Mouse (Mus musculus) midbrain, embryonic 14.5 days (tissue): ENCODE measurements at regions not wholly inside any gene's neighbourhood (a gene's known extent, or its start where the extent isn't known, plus 50 kb on each side); places are given as distances from the start of the nearest gene placed in this dataset.

Experiments used
- ATAC-seq: fragments of 200-750 bp; cut with Nextera tagmentation; 2 replicates; pipeline ENCODE4 v1.8.0; 2017; ENCODE audit warnings: moderate number of reproducible peaks, moderate library complexity; ENCODE audit not compliant: low FRiP score, low TSS enrichment
- DNase-seq: peaks from one replicate; pipeline ENCODE4 v3.0.0-alpha.2; 2015
- H3K27ac ChIP-seq: fragments of 300-500 bp; sonication (generic); replicated peaks from 2 replicates; pipeline ENCODE4 v1.5.1; 2014; ENCODE audit warnings: mild to moderate bottlenecking, low read depth, low read length, moderate library complexity
- H3K27me3 ChIP-seq: fragments of 300-500 bp; sonication (generic); 2 replicates; pipeline ENCODE4 v1.6.1; 2014; ENCODE audit warnings: low read length, control low read depth, mixed read lengths; ENCODE audit not compliant: control insufficient read depth, insufficient read depth
- H3K36me3 ChIP-seq: fragments of 300-500 bp; sonication (generic); 2 replicates; pipeline ENCODE4 v1.6.1; 2014; ENCODE audit warnings: low read length, control low read depth; ENCODE audit not compliant: control insufficient read depth, insufficient read depth
- H3K4me1 ChIP-seq: fragments of 300-500 bp; sonication (generic); 2 replicates; pipeline ENCODE4 v1.6.1; 2014; ENCODE audit warnings: mild to moderate bottlenecking, antibody characterized with exemption, low read length, control low read depth; ENCODE audit not compliant: control insufficient read depth, insufficient read depth
- H3K4me2 ChIP-seq: fragments of 300-500 bp; sonication (generic); 2 replicates; pipeline ENCODE4 v1.6.1; 2014; ENCODE audit warnings: mild to moderate bottlenecking, low read length, moderate library complexity
- H3K4me3 ChIP-seq: fragments of 300-500 bp; sonication (generic); replicated peaks from 2 replicates; pipeline ENCODE4 v1.5.1; 2014; ENCODE audit warnings: low read depth, low read length
- H3K9ac ChIP-seq: fragments of 300-500 bp; sonication (generic); replicated peaks from 2 replicates; pipeline ENCODE4 v1.6.1; 2014; ENCODE audit warnings: mild to moderate bottlenecking, low read length, moderate library complexity
- H3K9me3 ChIP-seq: fragments of 300-500 bp; sonication (generic); 2 replicates; pipeline ENCODE4 v1.6.1; 2016; ENCODE audit warnings: low read length, control low read depth, mixed read lengths; ENCODE audit not compliant: control insufficient read depth
- WGBS: fragments of 180-500 bp; shearing (Covaris S2); extraction: QIAGEN DNeasy Blood & Tissue Kit; methylation state at CpG from one replicate; pipeline ENCODE4 v1.1.7; 2014; 5-methylcytosine and 5-hydroxymethylcytosine counted together

- DNase-seq: peak; percentile 41
- no peaks in the 10 kb centered on the region for H3K36me3 ChIP-seq
- no peak overlapping the region for H3K4me2 ChIP-seq
- H3K27me3 ChIP-seq: no peaks in the 10 kb centered on the region
- H3K27ac ChIP-seq: peak overlapping the region; percentile 22; the same call in 1 of the 2 replicates
- peaks cover 5% of the 10 kb centered on the region; the same call in 1 of the 2 replicates for H3K4me1 ChIP-seq
- H3K4me3 ChIP-seq: no peak overlapping the region
- ATAC-seq: no peak
- WGBS: 16% methylated on average over 1 of the region's 1 CpGs
- H3K9ac ChIP-seq: no peak overlapping the region
- H3K9me3 ChIP-seq: no peaks in the 10 kb centered on the region
These were observed 464.2 kb upstream of the Gulo start for GRCm38 (mm10) chr14:66473251-66473550.

DNA sequence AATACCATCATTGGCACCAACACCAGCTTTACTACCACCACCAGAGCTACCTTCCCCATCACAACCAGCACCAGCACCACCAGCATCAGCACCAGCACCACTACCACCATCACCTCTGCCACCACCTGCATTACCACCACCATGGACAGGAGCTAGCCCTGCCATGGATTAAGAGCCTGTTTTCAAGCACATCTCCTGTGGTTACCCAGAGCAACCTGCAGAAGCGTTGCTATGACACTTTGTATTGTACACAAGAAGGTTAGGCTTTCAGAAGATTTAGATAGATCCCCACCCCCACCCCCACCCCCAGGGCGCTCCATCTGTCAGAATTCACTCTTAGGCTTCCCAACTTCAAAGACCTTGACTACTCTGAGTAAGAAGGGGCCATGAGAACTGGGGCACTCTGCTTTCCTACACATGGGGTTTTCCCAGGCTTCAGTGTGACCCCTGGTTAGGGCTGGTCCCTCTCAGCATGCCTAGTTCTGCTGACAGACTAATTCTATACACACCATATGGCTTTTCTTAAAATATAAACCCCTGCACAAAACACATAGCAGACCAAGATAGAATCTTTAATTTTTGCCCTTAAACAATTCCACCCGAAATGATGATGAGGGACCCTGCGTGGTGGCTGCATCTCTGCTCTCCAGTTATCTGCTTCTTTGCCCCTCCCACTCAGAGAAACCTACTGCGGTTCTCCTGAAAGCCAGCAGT, 463.7 kb upstream of the Gulo start:
- ATAC-seq: no peak

DNA sequence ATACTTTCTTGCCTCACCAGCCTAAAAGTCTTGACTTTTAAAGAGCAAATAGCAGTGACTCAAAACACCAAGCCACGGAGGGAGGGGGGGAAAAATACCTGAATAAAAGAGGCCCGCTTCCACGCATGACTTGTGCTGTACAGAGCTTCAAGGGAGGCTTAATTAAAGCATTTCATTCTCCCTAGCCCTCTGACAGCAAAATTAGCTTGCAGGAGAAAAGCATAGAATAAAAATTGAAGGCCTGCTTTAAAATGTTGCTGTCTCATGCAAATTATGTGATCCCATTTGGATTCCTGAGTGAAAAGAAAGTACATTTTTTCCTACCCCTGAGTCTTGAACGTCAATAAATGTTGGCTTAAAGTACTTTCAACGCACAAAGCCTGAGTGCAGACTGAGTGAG, 453.1 kb upstream of the Gulo start:
- Histone ChIP-seq H3K4me1 (0 out of 2 replicates have a peak, but pooled peaks cover 2% of the 10 kb centered on the region), H3K27me3 (no peaks in the 10 kb centered on the region), H3K4me3 (no peak overlapping the region), H3K27ac (no peak overlapping the region), H3K9ac (no peak overlapping the region), H3K9me3 (no peaks in the 10 kb centered on the region), H3K36me3 (no peaks in the 10 kb centered on the region), H3K4me2 (no peak overlapping the region)
- WGBS: 54% methylated on average over 5 of the region's 5 CpGs
- no peak for ATAC-seq
- no peak for DNase-seq

More for the DNA sequence above, 463.7 kb upstream of the Gulo start:
- DNase-seq: no peak
- 32% methylated on average over 5 of the region's 5 CpGs for WGBS
- no peaks in the 10 kb centered on the region for H3K9me3 ChIP-seq
- H3K36me3 ChIP-seq: no peaks in the 10 kb centered on the region
- H3K4me2 ChIP-seq: no peak overlapping the region
- H3K27me3 ChIP-seq: no peaks in the 10 kb centered on the region
- no peak overlapping the region for H3K9ac ChIP-seq
- 0 out of 2 replicates have a peak, but pooled peaks cover 5% of the 10 kb centered on the region for H3K4me1 ChIP-seq
- H3K27ac ChIP-seq: peak overlapping the region; percentile 22; the same call in 1 of the 2 replicates
- no peak overlapping the region for H3K4me3 ChIP-seq

DNA sequence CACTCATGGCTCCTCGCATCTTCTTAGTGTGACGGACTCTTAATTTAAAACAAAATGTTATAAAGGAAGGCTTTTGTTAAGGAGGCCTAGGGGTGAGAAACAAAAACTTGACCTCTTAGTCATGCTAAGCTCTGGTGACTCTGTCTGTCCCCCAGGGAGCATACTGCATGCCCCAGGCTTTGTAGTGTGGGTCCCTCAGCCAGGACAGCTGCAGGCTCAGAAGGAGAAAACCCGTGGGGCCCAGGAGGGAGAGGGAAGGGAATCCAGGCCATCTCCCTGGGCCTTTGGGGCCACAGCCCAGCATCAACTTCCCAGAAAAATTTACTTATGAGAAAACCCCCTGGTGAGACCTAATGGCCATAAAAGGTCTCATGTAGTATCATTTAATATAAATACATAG, 451.8 kb upstream of the Gulo start:
- Histone ChIP-seq H3K9me3 (no peaks in the 10 kb centered on the region), H3K9ac (no peak overlapping the region), H3K4me1 (0 out of 2 replicates have a peak, but pooled peaks cover 2% of the 10 kb centered on the region), H3K4me2 (no peak overlapping the region), H3K36me3 (no peaks in the 10 kb centered on the region), H3K27ac (no peak overlapping the region), H3K27me3 (no peaks in the 10 kb centered on the region), H3K4me3 (no peak overlapping the region)
- DNase-seq: peak; percentile 18
- WGBS: 16% methylated on average over 3 of the region's 3 CpGs
- no peak for ATAC-seq

- Histone ChIP-seq H3K9me3 (no peaks in the 10 kb centered on the region), H3K36me3 (no peaks in the 10 kb centered on the region), H3K27me3 (no peaks in the 10 kb centered on the region), H3K9ac (no peak overlapping the region), H3K27ac (no peak overlapping the region), H3K4me2 (no peak overlapping the region), H3K4me3 (no peak overlapping the region), H3K4me1 (0 out of 2 replicates have a peak, but pooled peaks cover 2% of the 10 kb centered on the region)
- ATAC-seq (no peak), DNase-seq (no peak)
- 97% methylated on average over 4 of the region's 4 CpGs for WGBS
These were observed 449.7 kb upstream of the Gulo start for GRCm38 (mm10) chr14:66458696-66459095.

DNA sequence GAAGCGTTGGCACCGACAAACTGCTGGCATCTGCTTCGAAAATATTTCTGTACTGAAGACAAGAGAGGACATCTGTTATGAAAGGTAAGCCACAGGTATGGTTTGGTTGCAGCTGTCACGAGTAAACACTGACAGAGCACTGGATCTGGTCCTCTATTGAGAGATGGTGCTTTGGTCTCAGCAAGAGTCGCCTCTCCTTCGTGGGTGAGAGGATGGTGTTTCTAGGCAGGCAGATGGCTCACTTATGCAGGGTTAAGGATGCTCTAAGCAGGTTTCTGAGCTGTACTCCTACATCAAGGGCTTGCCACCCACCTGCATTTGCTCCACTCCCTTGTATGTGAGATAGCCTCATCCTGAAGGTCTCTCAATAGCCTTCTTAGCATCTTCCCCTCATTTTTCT, 448.3 kb upstream of the Gulo start:
- no peak overlapping the region for H3K4me2 ChIP-seq

DNA sequence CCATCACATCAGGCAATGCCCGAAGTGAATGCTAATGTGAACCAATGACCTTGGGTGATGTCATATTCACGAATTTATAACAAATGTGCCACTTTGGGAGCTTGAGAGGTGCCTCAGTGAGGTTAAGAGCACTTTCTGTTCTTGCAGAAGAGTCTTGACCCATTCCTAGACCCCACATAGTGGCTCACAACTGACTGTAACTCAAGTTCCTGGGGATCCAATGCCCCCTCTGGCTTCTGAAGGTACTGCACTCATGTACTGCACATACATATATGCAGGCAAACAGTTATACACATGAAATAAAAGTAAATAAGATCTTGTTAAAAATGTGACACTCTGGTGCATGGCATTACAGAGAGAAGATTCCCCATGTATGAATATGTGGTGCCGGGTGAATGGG, 443.8 kb upstream of the Gulo start:
- 92% methylated on average over 3 of the region's 3 CpGs for WGBS

More for the DNA sequence above, 448.3 kb upstream of the Gulo start:
- H3K4me3 ChIP-seq: no peak overlapping the region
- no peak overlapping the region for H3K27ac ChIP-seq
- no peak overlapping the region for H3K9ac ChIP-seq
- DNase-seq (no peak), ATAC-seq (no peak)
- 0 out of 2 replicates have a peak, but pooled peaks cover 2% of the 10 kb centered on the region for H3K9me3 ChIP-seq
- H3K36me3 ChIP-seq: no peaks in the 10 kb centered on the region
- H3K27me3 ChIP-seq: no peaks in the 10 kb centered on the region
- H3K4me1 ChIP-seq: 0 out of 2 replicates have a peak, but pooled peaks cover 2% of the 10 kb centered on the region
- WGBS: 88% methylated on average over 6 of the region's 6 CpGs

GRCm38 (mm10) chr14:66450351-66450750, 441.3 kb upstream of the Gulo start:
- Histone ChIP-seq H3K27ac (no peak overlapping the region), H3K27me3 (no peaks in the 10 kb centered on the region), H3K4me1 (no peaks in the 10 kb centered on the region), H3K4me2 (peak overlapping the region; percentile 15; the same call in 1 of the 2 replicates), H3K9me3 (0 out of 2 replicates have a peak, but pooled peaks cover 3% of the 10 kb centered on the region), H3K36me3 (no peaks in the 10 kb centered on the region), H3K9ac (no peak overlapping the region), H3K4me3 (no peak overlapping the region)
- WGBS: 45% methylated on average over 10 of the region's 10 CpGs
- DNase-seq: no peak
- ATAC-seq: no peak

More for the DNA sequence above, 443.8 kb upstream of the Gulo start:
- no peaks in the 10 kb centered on the region for H3K36me3 ChIP-seq
- no peak overlapping the region for H3K4me2 ChIP-seq
- ATAC-seq (no peak), DNase-seq (no peak)
- H3K4me3 ChIP-seq: no peak overlapping the region
- 0 out of 2 replicates have a peak, but pooled peaks cover 3% of the 10 kb centered on the region for H3K9me3 ChIP-seq
- no peak overlapping the region for H3K27ac ChIP-seq
- no peaks in the 10 kb centered on the region for H3K27me3 ChIP-seq
- H3K9ac ChIP-seq: no peak overlapping the region
- no peaks in the 10 kb centered on the region for H3K4me1 ChIP-seq

DNA sequence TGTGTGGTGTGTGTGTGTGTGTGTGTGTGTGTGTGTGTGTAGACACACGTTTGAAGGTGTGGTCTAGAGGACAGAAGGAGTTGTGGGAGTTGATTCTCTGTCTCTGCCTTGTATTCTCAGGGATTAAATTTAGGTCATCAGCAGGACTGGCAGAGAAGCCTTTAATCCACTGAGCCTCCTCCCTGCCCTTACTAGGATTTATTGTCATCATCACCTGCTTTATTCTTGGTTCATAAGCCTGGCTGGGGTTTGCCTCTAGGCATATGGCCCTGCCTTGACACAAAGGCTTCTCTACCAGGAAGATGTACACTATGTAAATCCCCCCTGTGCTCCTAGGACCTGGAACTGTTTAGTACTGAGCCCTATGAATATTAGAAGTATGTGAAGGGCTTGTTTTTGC, 433.6 kb upstream of the Gulo start:
- DNase-seq: no peak
- 50% methylated on average over 1 of the region's 1 CpGs for WGBS
- no peaks in the 10 kb centered on the region for H3K4me1 ChIP-seq
- H3K9me3 ChIP-seq: no peaks in the 10 kb centered on the region
- no peak overlapping the region for H3K4me2 ChIP-seq
- ATAC-seq: no peak
- no peaks in the 10 kb centered on the region for H3K27me3 ChIP-seq
- H3K27ac ChIP-seq: no peak overlapping the region
- no peak overlapping the region for H3K4me3 ChIP-seq
- H3K9ac ChIP-seq: no peak overlapping the region
- H3K36me3 ChIP-seq: no peaks in the 10 kb centered on the region
